Mouse (Mus musculus) neural tube, embryonic 10.5 days (tissue): ENCODE measurements around the gene Apobec2.
A peak's percentile ranks its signal among the peaks of the same experiment; 100 is the strongest.

Experiments used
- DNase-seq: peaks from one replicate; pipeline ENCODE4 v3.0.0-alpha.2; 2017; ENCODE audit warnings: low spot score; ENCODE audit errors: extremely low spot score

Apobec2 gene

GRCm38 (mm10) chr17:48437421-48437911, 4.7 kb upstream of the Apobec2 start:
- DNase-seq, result peak; percentile 51

GRCm38 (mm10) chr17:48436487-48436886, 3.8 kb upstream of the Apobec2 start:
- DNase-seq, result no peak

DNA sequence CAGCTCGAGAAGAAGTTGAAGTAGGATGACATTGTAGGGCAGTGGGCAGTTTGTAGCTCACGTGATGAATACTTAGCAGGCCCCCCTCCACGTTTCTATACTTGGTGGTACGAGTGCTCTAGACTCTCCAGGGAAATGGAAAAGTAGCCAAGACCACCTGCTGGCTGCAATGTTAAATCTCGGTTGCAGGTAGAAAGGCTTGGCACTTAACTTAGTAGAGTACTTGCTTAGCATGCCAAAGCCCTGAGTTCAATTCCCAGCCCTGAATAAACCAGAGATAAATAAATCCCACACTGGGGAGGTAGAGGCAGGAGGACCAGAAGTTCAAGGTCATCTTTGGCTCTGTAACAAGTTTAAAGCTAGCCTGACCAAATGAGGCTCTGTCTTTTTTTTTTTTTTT, 1.7 kb upstream of the Apobec2 start:
- DNase-seq, result no peak

DNA sequence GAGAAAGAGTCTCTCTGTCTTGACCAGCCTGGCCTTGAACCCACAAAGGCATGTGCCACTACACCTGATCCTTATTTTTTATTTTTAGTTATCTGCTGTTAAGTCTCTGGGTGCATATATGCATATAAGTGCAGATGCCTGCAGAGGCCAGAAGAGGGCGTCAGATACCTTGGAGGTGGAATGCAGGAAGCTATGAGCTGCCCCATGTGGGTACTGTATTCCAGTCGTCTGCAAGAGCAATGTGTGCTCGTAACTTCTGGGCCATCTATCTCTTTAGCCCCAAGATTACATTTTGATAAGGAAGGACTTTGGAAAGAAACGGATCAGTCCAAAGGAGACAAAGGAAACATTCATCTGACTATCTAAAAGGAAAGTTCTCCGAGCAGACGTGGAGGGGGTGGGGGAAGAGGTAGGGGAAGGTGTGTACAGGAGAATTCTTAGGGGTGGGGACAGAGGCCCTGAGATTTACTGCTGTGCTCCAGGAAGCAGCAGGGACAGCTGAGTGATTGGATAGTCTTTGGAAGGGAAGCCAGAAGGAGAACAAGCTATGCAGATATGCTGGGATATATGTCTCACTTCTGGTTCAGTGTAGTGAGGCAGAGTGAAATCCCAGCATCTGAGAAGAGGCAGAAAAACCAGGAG, 1.1 kb upstream of the Apobec2 start:
- no peak for DNase-seq

DNA sequence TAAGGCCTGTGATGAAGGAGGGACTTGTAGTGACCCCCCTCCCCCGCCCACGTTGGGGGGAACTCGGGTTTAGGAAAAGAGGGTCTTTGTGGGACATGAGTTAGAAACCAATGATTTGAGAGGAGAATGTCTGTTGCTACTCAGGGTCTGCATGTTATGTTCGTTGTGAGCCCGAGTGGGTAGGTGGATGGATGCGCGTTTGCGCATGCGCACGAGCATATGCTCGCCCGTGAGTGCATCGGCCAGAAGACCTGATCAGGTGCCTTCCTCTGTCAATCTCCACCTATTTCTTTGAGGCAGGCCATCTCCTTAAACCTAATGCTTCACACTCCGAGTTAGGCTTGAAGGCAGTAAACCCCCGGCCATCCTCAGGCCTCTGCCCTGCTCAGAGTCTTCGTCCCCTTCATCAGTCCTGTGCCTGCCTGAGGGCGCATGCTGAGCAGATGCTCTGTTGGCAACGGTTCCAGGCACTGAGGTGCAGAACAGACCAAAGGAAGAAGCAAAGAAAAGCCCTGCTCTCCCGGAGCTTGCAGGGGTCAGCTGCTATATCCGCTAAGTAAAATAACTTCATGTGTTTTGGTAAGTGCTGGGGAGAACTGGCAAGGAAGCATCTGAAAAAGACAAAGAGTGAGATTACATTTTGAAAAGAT, 401 bp upstream of the Apobec2 start:
- no peak for DNase-seq

GRCm38 (mm10) chr17:48431054-48431453, 1.7 kb downstream of the Apobec2 start:
- no peak for DNase-seq

DNA sequence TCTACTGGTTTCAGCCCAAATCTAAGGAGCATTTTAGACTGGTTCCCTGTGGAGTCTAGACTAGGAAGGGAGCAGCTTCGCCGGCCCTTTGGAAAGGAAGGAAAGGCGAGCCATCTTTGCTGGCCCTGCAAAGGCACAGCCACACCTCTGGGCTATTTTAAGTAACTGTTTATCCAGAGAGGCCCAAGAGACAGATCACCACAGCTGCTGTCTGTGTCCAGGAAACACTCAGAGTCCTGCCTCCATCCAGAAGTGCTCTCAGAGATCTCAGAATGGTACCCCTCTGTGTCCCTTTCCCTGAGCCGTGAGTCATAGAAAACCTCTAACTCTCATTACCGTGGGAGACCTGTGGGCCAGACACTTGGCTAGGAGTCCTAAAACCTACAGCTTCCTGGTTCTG, 2.3 kb downstream of the Apobec2 start:
- DNase-seq, result no peak

DNA sequence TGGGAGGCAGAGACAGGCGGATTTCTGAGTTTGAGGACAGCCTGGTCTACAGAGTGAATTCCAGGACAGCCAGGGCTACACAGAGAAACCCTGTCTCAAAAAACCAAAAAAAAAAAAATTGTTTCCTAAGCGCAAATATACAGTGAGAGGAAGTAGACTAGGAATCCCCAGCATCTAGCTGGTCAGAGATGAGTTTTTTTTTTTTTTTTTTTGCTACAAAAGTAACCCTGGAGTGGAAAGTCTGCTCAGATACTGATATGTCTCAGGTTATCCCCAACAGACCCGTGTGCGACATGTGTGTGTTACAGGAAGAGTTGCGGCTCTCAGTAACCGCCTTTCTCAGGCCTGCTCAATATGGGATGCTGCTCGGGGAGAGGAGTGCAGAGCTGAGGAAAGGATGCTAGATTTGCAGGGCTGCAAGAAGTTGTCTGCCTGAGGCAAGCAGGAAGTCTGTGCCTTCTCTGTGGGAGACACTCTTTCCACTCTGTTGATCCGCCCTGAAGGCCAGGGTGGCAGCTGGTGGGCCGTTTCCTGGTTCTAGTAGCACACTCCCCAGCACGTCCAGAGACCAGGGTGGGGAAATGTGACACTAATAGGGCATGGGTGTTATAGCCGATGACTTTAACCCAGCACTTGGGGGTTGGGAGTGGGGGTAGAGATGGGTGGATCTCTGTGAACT, 4.7 kb downstream of the Apobec2 start:
- no peak for DNase-seq

DNA sequence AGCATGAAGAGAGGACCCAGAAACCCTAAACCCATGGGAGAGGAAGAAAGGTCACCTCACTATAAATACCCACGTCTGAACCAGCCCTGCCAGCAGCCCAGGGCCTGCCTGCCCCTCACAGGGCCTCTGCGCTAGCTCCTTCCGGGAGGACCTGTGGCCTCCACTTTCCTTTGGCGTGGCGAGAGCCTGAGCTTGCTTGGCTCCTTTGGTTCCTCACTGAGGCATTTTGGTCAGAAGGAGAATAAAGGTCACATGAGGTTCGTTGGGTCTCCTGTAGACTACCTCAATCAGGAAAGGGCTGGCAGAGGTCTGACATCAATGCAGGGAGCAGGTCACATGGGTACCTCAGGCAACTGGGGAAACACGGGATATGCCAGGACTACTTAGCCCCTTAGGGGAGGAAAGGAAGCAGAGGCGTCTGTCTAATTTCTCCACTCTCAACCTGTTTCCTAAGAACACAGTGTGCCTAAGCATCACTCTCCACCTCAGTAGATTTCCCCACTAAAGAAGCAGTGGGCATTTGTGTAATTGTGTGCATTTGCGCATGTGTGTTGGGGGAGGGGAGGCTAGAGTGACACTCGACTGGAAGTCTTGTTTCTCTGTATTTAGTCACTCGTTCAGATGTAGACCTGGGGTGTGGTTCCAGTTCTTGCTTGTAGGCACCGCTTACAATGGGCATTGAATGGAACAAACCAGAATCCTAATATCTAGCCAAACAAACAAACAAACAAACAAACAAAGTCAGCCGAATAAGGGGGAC, 5.6 kb downstream of the Apobec2 start:
- no peak for DNase-seq

DNA sequence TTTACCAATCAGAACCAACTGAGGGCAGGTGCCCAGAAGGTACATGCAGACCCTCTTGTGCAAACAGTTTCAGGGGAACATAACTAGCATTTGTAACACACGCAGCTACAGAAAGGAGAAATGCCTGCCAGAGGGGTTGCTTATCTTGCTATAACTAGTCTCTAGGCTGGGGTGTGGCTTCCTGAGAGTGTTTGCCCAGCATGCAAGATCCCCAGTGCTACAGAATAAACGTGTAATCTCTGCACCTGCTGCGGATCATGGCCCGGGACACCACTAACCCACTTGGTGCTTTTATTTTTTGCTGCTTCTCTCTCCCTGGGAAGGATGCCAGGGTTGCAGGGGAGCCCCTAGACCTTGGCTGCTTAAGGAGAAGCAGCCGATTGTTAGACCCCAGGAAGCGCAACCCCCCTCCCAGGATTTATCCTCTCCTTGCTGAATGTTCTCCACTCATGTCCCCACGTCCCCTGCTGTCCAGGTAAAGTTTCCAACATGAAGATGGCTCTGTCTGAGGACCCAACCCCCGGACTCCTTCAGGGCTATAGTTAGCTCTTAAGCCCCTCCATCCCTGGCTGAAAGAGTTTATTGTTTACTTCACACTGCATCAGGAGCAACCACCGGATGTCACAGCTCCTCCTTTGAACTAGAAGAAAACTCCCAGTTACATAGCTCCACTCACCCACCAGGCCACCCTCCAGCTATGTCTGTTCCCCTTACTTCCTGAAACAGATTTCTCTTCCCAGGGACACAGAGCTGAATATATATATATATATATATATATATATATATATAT, 6.7 kb downstream of the Apobec2 start:
- DNase-seq, result no peak

GRCm38 (mm10) chr17:48424237-48424636, 8.5 kb downstream of the Apobec2 start:
- no peak for DNase-seq

- DNase-seq, result no peak
These were observed 13.2 kb downstream of the Apobec2 start for GRCm38 (mm10) chr17:48419571-48419970.

DNA sequence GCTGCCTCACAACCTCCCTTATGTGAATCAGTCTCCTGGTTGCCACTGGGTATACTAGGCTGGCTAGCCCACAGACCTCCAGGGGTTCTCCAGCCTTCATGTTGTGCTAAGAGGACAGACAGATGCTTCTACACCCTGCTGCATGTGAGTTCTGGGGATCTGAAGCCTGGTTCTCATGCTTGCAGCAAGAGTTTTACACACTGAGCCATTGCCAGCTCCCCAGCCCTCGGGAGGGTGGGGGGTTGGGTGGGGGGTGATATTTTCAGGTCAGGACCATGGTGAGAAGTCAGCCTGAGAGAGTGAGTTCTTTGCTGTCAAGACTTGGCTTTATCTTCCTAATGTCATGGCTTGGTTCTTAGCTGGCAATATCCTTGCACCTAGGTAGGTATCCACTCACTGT, 13.9 kb downstream of the Apobec2 start:
- DNase-seq, result no peak

- DNase-seq, result no peak
These were observed 14.6 kb downstream of the Apobec2 start for GRCm38 (mm10) chr17:48418174-48418573.

GRCm38 (mm10) chr17:48417521-48417920, 15.2 kb downstream of the Apobec2 start:
- no peak for DNase-seq

DNA sequence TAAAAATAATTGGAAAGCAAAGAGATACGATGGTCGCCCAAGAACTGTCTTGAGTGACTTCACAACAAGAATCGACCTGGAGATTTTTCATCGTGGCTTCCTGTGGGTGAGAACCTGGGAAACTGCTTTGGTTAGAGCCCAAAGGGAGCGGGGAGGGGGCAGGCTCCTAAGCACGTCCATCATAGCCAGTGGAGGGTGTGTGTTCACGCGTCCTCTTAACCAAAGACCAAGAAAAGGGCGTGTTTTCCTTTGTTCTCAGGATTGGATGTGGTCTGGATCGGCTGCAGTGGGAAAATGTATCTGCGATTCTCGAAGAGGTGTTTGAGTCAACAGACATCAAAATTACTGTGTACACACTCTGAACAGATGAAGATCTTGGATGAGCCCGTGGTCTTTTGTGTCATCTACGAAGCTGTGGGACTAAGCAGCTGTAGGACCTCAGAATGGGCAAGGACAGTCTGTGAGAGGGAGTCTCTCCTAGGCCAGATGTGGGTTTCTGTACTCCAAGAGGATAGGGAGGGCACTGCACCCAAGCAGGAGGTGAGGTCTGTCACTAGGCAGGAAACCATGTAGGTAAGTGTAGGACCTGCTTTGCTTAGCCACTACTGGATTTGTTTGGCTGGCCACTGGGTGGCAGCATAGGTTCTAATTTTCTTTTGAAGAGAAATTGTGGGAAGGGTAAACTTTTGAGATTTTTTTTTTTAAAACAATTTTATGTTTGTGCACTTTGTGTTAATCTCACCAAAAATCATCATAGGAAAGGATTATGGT, 16.1 kb downstream of the Apobec2 start:
- DNase-seq, result peak; percentile 42

DNA sequence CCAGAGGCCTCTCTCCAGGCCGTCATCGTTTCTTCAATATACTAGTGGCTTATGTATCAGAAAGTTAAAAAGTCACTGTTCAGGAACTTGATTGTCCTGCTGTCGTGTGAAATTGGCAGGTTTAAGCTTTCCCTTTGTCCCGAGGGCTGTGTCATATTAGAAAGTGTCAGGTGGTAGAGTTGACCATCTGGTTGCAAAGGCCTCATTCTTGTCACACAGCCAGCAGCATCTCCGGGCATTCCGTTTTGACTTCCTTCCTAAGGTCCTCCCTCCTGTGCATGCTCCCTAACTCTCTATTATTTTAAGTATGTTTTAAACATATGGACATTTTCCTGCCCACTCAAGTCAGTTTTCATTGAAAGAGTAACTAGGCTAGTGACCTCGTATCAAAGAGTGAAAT, 16.7 kb downstream of the Apobec2 start:
- no peak for DNase-seq

GRCm38 (mm10) chr17:48411241-48411640, 21.5 kb downstream of the Apobec2 start:
- no peak for DNase-seq

DNA sequence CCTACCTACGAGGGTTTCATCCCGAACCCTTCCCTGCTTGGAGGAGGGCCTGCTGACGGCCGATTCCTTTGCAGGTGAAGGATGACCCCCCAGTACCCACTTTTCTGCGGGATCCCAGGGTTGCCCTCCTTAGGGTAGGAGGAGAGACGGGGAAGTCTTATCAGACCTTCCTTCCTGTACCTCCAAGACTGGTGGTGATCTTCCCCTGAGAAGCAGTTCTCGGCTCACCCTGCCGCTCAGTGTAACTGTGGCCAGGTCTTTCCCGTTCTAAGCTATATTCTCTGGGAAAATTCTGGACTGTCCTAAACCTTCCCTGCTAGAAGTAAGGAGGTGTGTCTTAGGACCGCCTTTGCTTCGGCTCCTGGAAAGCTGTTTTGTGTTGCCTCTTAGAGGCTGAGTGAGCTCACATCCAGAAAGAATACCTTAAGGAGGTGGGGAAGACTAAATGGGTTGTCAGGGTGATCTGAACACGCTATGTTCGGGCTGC, 22.4 kb downstream of the Apobec2 start:
- no peak for DNase-seq
